Mouse (Mus musculus) limb, embryonic 15.5 days (tissue): ENCODE measurements around the gene C1qtnf6. TPM values are rescaled to one million over a fixed set of nuclear protein-coding genes. Genes with fewer than 3 reads are reported as not detected.

ENCODE experiments used
- ATAC-seq: fragments of 200-750 bp; cut with Nextera tagmentation; 2 replicates; pipeline ENCODE4 v1.8.0; 2017; ENCODE audit warnings: low read depth, moderate TSS enrichment; ENCODE audit not compliant: insufficient number of reproducible peaks, low FRiP score, low TSS enrichment
- H3K27ac ChIP-seq: fragments of 300-500 bp; sonication (generic); 2 replicates; pipeline ENCODE4 v1.5.1; 2015; ENCODE audit warnings: moderate library complexity, mild to moderate bottlenecking, inconsistent platforms
- H3K27me3 ChIP-seq: fragments of 300-500 bp; sonication (generic); 2 replicates; pipeline ENCODE4 v1.6.1; 2015; ENCODE audit warnings: inconsistent platforms
- H3K36me3 ChIP-seq: fragments of 300-500 bp; sonication (generic); 2 replicates; pipeline ENCODE4 v1.6.1; 2015; ENCODE audit warnings: inconsistent platforms
- H3K4me1 ChIP-seq: fragments of 300-500 bp; sonication (generic); 2 replicates; pipeline ENCODE4 v1.6.1; 2015; ENCODE audit warnings: inconsistent platforms
- H3K4me2 ChIP-seq: fragments of 300-500 bp; sonication (generic); 2 replicates; pipeline ENCODE4 v1.6.1; 2015; ENCODE audit warnings: mild to moderate bottlenecking, inconsistent platforms
- H3K4me3 ChIP-seq: fragments of 300-500 bp; sonication (generic); 2 replicates; pipeline ENCODE4 v1.5.1; 2015; ENCODE audit warnings: mild to moderate bottlenecking, inconsistent platforms
- H3K9ac ChIP-seq: fragments of 300-500 bp; sonication (generic); 2 replicates; pipeline ENCODE4 v1.6.1; 2015; ENCODE audit warnings: inconsistent platforms
- H3K9me3 ChIP-seq: fragments of 300-500 bp; sonication (generic); 2 replicates; pipeline ENCODE4 v1.6.1; 2016; ENCODE audit warnings: inconsistent platforms
- WGBS: fragments of 180-500 bp; shearing (Covaris S2); methylation state at CpG from one replicate; pipeline ENCODE4 v1.1.7; 2015; 5-methylcytosine and 5-hydroxymethylcytosine counted together
- polyA plus RNA-seq: library from polyadenylated mRNA; unstranded; fragments of >200 nt; fragmentation: Nextera tagmentation; extraction: Ambion mirVana; gene quantifications from 2 replicates; pipeline ENCODE4 v1.2.1, GENCODE M21; 2015

Gene C1qtnf6
- polyA plus RNA-seq, 1 experiment from 2014 or later: 52.3 TPM

DNA sequence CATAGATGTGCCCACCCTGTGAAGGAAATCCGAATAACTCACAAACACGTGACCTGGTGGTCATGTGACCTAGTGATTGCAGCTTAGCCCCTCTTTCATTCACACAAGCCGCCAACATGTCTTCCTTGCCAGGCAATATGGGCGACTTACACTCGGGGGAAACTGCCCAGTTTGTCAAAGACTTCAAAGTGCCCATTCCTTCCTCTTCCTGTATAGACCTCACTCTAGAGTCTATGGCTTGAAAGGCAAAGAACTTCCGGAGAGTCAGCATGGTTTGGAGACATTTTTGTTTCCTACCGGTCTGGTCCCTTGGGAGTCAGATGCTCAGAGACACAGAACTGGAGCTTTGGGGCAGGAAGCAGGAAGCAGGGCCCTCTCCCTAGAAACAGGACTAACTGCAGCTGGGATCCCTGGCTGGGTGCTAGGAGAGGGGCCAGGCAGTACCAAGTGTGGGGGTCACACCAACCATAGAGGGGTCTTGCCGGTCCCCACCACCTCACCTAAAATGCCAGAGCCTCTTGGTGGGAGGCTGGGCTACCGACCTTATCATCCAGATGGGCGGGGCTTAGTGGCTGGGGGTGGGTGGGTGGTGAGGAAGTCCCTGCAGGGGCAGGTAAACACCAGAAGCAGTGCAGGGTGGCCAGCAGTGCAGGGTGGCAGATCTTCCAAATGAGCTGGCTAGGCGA is 2.3 kb downstream of the C1qtnf6 start:
- Histone ChIP-seq H3K4me2 (peak overlapping the region; percentile 72), H3K9me3 (no peaks in the 10 kb centered on the region), H3K9ac (peak overlapping the region; percentile 54), H3K27me3 (no peaks in the 10 kb centered on the region), H3K27ac (peak overlapping the region; percentile 79), H3K36me3 (peaks cover 16% of the 10 kb centered on the region; the same call in 1 of the 2 replicates), H3K4me1 (peaks cover 46% of the 10 kb centered on the region), H3K4me3 (peak overlapping the region; percentile 44)
- no peak for ATAC-seq
- 37% methylated on average over 11 of the region's 11 CpGs for WGBS

DNA sequence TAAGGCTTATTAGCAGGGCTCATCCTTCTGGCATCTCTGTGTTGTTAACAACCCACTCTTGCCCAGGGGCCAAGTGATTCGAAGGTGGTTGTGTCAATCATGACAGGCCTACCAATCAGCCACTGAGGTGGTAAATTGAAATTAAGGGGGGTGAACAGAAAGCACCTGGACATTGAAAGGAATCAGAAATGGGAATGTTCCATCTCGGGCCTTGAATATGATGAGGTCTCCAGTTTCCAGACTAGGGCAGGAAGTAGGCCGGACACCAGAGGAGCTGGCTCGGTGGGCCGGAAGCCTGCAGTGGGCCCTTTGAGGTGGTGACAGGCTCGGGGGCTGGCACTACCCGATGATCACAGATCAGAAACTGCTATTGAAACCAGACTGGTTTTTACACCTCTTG is 3.2 kb downstream of the C1qtnf6 start:
- WGBS: 69% methylated on average over 7 of the region's 7 CpGs
- Histone ChIP-seq H3K27me3 (no peaks in the 10 kb centered on the region), H3K4me1 (peaks cover 46% of the 10 kb centered on the region), H3K27ac (no peak overlapping the region), H3K36me3 (peaks cover 16% of the 10 kb centered on the region; the same call in 1 of the 2 replicates), H3K4me2 (no peak overlapping the region), H3K9ac (no peak overlapping the region), H3K9me3 (no peaks in the 10 kb centered on the region), H3K4me3 (no peak overlapping the region)
- ATAC-seq: no peak

DNA sequence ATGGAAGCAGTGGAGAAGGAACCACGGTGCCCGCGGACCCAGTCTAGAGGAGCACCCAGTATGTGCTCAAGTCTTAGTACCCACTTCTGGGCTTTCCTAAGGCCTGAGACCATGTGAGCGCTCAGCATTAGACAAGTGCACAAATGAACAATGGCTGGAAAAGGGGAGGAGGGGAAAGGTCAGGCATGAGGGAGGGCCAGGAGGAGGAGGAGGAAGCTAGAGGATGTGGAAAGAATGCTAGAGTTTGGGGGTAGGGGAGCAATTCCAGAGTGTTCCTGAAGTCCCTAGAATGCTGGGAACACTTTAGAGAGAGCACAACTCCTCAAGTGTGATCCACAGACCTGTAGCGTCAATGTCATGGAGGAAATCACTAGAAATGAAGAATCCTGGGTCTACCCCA is 7.1 kb downstream of the C1qtnf6 start:
- H3K9me3 ChIP-seq: no peaks in the 10 kb centered on the region
- WGBS: 92% methylated on average over 5 of the region's 5 CpGs
- no peak for ATAC-seq
- H3K4me2 ChIP-seq: no peak overlapping the region
- no peak overlapping the region for H3K9ac ChIP-seq
- H3K4me3 ChIP-seq: no peak overlapping the region
- H3K27ac ChIP-seq: no peak overlapping the region
- H3K36me3 ChIP-seq: peaks cover 16% of the 10 kb centered on the region; the same call in 1 of the 2 replicates
- H3K4me1 ChIP-seq: peaks cover 22% of the 10 kb centered on the region
- no peaks in the 10 kb centered on the region for H3K27me3 ChIP-seq

DNA sequence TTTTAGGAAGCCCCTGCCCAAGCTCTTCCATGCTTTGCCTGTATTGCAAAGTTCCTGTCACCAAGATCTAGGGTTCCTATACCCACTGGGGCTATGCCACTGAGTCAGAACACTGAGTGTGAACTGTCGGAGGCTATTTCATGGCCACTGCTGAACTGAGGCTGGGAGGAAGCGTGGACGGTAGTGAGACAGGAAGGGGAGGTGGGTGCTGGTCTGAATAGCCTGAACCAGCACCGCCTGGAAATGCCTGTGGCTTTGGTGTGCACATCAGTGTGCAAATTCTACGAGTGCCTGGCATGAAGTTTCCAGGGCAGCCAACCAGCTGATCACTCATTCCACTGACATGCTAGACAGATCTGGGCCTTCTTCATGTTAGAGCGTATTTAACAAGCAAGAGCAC is 9.3 kb downstream of the C1qtnf6 start:
- Histone ChIP-seq H3K4me2 (no peak overlapping the region), H3K36me3 (peaks cover 16% of the 10 kb centered on the region; the same call in 1 of the 2 replicates), H3K9ac (no peak overlapping the region), H3K9me3 (no peaks in the 10 kb centered on the region), H3K4me1 (peaks cover 11% of the 10 kb centered on the region), H3K4me3 (no peak overlapping the region), H3K27me3 (no peaks in the 10 kb centered on the region), H3K27ac (no peak overlapping the region)
- ATAC-seq: no peak
- WGBS: 77% methylated on average over 6 of the region's 6 CpGs

DNA sequence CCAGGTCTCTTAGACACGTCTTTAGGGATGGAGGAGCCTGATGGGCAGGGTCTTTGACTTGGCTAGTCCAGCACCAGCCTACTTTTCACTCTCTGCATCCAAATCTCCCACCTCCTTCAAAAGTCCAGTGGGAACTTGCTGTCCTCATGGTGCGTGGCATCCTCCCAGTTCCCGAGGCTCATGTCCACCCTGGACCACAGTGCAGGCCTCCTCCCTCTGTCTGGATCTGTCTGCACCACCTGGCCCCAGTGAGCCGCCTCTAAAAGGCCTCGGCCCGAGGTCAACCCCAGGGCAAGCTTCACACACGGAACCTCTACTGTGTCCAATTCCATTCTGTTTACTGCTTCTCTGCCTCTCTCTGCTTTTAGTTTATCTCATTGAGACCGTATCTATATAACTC is 9.9 kb downstream of the C1qtnf6 start:
- ATAC-seq: no peak
- no peak overlapping the region for H3K9ac ChIP-seq
- H3K4me1 ChIP-seq: peaks cover 11% of the 10 kb centered on the region
- peaks cover 14% of the 10 kb centered on the region; the same call in 1 of the 2 replicates for H3K36me3 ChIP-seq
- no peak overlapping the region for H3K27ac ChIP-seq
- 60% methylated on average over 8 of the region's 8 CpGs for WGBS
- no peak overlapping the region for H3K4me3 ChIP-seq
- no peak overlapping the region for H3K4me2 ChIP-seq
- no peaks in the 10 kb centered on the region for H3K27me3 ChIP-seq
- no peaks in the 10 kb centered on the region for H3K9me3 ChIP-seq

DNA sequence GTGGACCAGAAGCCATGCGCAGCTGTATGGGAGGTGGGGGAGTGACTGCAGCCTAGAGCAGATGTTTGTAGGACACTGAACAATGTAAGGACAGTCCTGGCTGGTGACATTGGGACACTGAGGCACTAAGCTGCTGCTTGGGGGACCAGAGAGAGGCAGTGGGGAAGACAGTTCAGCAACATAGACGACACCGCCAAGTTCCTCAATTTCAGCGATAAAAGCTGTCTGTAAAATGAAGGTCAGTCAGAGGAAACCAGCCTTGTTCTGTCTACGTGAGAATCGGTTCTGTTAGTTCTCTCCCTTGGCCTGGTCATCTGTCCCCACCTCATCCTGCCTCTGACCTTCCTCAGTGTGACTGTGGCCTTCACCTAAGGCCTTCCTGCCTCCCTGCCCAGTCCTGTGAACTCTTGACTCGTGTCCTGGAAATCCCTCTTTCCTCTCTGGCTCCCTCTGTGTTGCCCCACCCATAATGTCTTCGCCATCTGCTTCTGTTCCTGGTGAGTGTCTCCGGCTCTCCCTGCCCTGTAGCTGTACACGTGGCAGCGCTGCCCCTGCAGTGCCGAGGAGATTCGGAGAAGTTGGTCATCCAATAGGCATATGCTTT is 11.0 kb downstream of the C1qtnf6 start:
- peaks cover 11% of the 10 kb centered on the region; the same call in 1 of the 2 replicates for H3K36me3 ChIP-seq
- H3K9me3 ChIP-seq: no peaks in the 10 kb centered on the region
- H3K4me1 ChIP-seq: peaks cover 12% of the 10 kb centered on the region
- ATAC-seq: no peak
- no peak overlapping the region for H3K4me3 ChIP-seq
- no peak overlapping the region for H3K9ac ChIP-seq
- WGBS: 59% methylated on average over 13 of the region's 13 CpGs
- no peak overlapping the region for H3K4me2 ChIP-seq
- H3K27ac ChIP-seq: no peak overlapping the region
- H3K27me3 ChIP-seq: no peaks in the 10 kb centered on the region

DNA sequence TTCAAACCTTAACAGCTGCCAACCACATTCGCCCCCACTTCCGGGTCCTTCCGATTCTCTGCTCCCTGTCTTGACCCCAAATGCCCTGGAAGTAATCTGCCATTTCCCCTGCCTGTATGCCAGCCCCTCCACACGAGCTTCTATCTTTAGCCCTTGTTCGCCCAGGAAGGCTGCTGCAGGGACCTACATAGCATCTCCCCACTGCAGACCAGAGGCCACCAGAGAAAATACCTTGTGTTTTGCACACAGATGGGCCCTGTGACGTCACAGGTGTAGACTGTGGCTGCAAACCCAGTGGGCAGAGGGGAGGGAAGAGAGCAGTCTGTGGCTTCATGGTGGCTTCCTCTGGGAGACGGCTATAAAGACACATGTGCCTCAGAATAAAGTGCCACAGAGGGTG is 13.0 kb downstream of the C1qtnf6 start:
- H3K36me3 ChIP-seq: no peaks in the 10 kb centered on the region
- H3K4me2 ChIP-seq: no peak overlapping the region
- H3K9me3 ChIP-seq: no peaks in the 10 kb centered on the region
- H3K9ac ChIP-seq: no peak overlapping the region
- H3K4me3 ChIP-seq: no peak overlapping the region
- no peak for ATAC-seq
- H3K27me3 ChIP-seq: no peaks in the 10 kb centered on the region
- no peak overlapping the region for H3K27ac ChIP-seq
- 41% methylated on average over 7 of the region's 7 CpGs for WGBS
- peaks cover 22% of the 10 kb centered on the region for H3K4me1 ChIP-seq

DNA sequence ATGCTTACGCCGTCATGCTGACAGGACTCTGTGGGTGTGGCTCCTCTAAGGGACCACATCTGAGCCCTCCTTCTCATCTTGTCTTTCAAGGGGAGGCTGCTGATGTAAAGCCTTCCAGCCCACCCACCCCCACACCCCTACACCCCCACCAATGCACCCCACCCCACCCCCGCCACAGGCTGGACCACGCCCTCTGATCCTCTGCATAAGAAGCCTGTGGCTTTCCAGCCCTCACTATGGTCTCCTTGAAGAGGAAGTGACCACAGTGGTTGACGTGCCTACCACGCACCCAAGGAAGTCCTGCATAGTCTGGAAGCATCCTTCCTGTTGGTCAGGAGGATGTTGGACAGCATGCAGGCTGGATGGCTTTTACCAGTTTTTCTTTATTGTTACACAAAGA is 15.5 kb downstream of the C1qtnf6 start:
- peak overlapping the region; percentile 22; the same call in 1 of the 2 replicates for H3K27ac ChIP-seq
- H3K4me2 ChIP-seq: no peak overlapping the region
- ATAC-seq: no peak
- 75% methylated on average over 6 of the region's 6 CpGs for WGBS
- H3K4me3 ChIP-seq: no peak overlapping the region
- H3K4me1 ChIP-seq: peaks cover 22% of the 10 kb centered on the region
- H3K36me3 ChIP-seq: no peaks in the 10 kb centered on the region
- H3K27me3 ChIP-seq: no peaks in the 10 kb centered on the region
- H3K9me3 ChIP-seq: no peaks in the 10 kb centered on the region
- no peak overlapping the region for H3K9ac ChIP-seq

DNA sequence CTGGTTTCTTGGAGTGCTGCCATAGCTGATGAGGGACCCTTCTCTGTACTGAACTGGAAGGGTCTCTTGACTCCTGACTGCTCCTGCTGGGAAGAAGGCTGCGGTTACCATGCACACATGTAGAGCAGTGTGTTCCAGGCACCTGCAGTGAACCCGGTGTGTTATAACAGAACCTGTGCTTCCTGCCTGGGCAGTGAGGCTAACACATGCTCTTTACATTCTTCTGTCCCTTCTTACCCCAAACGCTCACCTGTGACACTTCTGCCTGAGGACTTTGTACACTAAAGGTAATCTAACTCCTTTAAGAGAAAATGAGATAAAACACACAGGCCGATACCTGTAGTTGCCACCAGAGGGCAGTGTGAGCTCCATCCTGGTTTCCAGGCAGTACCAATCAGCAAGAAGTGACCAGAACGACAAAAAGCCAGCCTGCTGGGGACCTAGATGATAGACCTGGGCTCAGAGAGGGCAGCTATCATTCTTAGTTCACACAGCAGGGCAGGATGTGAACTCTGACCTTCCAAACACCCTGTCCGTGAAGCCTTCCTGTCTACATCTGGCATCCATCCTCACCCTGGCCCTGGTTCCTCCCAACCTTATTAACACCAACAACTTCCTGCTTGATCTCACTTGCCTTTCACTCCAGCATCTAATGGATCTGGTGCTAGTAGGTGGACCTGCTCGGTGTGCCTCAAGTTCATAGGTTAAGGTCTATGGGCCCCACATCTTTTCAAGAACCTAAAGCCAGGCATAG is 16.6 kb downstream of the C1qtnf6 start:
- no peak for ATAC-seq
- WGBS: 22% methylated on average over 7 of the region's 7 CpGs

DNA sequence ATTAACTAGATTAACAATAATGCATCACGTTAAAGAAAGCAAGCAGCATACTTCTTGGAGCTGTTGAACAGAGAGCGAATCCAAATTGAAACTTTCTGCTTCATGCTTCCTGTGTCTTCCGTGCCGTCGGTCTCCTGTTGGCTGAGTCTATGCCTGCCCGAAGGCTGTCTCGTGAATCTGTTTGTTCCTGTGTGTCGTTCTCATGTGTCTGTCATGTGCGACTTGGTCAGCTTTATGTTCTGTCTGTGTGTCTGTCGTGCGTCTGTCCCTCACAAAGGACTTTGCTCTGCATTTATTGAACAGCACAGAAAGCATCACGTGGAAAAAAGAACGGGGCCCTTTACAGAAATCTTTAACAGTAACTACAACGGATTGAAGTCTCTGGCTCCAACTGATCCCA is 18.2 kb downstream of the C1qtnf6 start:
- Histone ChIP-seq H3K9me3 (no peaks in the 10 kb centered on the region), H3K36me3 (no peaks in the 10 kb centered on the region), H3K4me2 (no peak overlapping the region), H3K4me1 (peaks cover 23% of the 10 kb centered on the region), H3K4me3 (no peak overlapping the region), H3K27me3 (no peaks in the 10 kb centered on the region), H3K27ac (no peak overlapping the region), H3K9ac (no peak overlapping the region)
- ATAC-seq: no peak
- 83% methylated on average over 14 of the region's 14 CpGs for WGBS

More for the DNA sequence above, 16.6 kb downstream of the C1qtnf6 start:
- Histone ChIP-seq H3K9me3 (no peaks in the 10 kb centered on the region), H3K4me2 (no peak overlapping the region), H3K4me3 (no peak overlapping the region), H3K9ac (no peak overlapping the region), H3K36me3 (no peaks in the 10 kb centered on the region), H3K27me3 (no peaks in the 10 kb centered on the region), H3K4me1 (peaks cover 24% of the 10 kb centered on the region), H3K27ac (peak overlapping the region; percentile 54)

DNA sequence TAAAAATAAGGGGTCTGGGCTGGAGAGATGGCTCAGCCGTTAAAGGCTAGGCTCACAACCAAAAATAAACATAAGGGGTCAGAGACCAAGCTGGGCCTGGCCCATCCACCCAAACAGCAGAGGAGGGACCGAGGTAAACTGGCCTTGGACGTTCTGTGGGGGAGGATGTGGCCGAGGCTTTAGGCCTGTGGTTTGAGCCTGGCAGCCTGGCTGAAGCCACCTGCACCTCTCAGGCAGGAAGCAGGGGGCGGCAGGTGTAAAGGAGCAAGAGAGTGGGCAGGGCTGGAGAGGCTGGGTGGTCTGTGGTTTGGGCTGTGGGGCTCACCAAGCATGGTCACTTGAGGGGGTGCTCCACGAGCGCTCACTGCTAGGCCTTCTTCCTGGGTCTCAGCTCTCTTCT is 19.3 kb downstream of the C1qtnf6 start:
- H3K9me3 ChIP-seq: no peaks in the 10 kb centered on the region
- no peak for ATAC-seq
- 69% methylated on average over 7 of the region's 7 CpGs for WGBS

DNA sequence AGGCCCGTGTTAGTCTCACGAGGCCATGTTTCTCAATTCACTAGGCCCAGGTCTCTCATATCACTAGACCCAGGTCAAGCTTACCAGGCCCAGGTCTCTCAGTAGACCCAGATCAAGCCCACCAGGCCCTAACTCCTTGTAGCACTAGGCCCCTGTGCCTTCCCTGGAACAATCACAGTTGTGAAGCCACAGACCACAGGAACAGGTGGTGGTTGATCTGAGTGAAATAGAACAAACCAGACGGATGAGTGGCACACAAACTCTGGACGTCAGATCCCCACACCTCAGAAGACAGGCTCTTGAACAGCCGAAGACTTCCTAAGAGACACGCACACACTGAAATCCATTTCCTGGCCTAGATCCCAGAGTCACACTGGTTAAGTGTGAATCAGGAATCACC is 20.5 kb downstream of the C1qtnf6 start:
- Histone ChIP-seq H3K4me2 (no peak overlapping the region), H3K9me3 (no peaks in the 10 kb centered on the region), H3K4me3 (no peak overlapping the region), H3K27me3 (no peaks in the 10 kb centered on the region), H3K9ac (no peak overlapping the region), H3K27ac (no peak overlapping the region; the same call in 1 of the 2 replicates), H3K4me1 (peaks cover 18% of the 10 kb centered on the region), H3K36me3 (no peaks in the 10 kb centered on the region)
- WGBS: 76% methylated on average over 6 of the region's 6 CpGs
- ATAC-seq: no peak

More for the DNA sequence above, 19.3 kb downstream of the C1qtnf6 start:
- peaks cover 18% of the 10 kb centered on the region for H3K4me1 ChIP-seq
- no peak overlapping the region for H3K4me2 ChIP-seq
- no peak overlapping the region for H3K4me3 ChIP-seq
- H3K27me3 ChIP-seq: no peaks in the 10 kb centered on the region
- H3K9ac ChIP-seq: no peak overlapping the region
- no peaks in the 10 kb centered on the region for H3K36me3 ChIP-seq
- H3K27ac ChIP-seq: no peak overlapping the region
